Mouse (Mus musculus) neural tube, embryonic 12.5 days (tissue): ENCODE measurements around the gene Gtf2ird1. TPM values are rescaled to one million over a fixed set of nuclear protein-coding genes. Genes with fewer than 3 reads are reported as not detected.
"Not testable (repeated sequence)": the region's sequence is repeated elsewhere in the genome, so short reads cannot be mapped to it uniquely, and the experiment has no call there.

Experiments
- ATAC-seq: fragments of 200-750 bp; cut with Nextera tagmentation; 2 replicates; pipeline ENCODE4 v1.8.0; 2017; ENCODE audit warnings: low read depth, mild to moderate bottlenecking, moderate TSS enrichment, moderate library complexity; ENCODE audit not compliant: low FRiP score
- H3K27ac ChIP-seq: fragments of 300-500 bp; sonication (generic); 2 replicates; pipeline ENCODE4 v1.5.1; 2016
- H3K27me3 ChIP-seq: fragments of 300-500 bp; sonication (generic); replicated peaks from 2 replicates; pipeline ENCODE4 v1.6.1; 2016; ENCODE audit warnings: mild to moderate bottlenecking
- H3K36me3 ChIP-seq: fragments of 300-500 bp; sonication (generic); 2 replicates; pipeline ENCODE4 v1.6.1; 2016; ENCODE audit warnings: mild to moderate bottlenecking
- H3K4me1 ChIP-seq: fragments of 300-500 bp; sonication (generic); 2 replicates; pipeline ENCODE4 v1.6.1; 2016
- H3K4me2 ChIP-seq: fragments of 300-500 bp; sonication (generic); replicated peaks from 2 replicates; pipeline ENCODE4 v1.6.1; 2016; ENCODE audit warnings: mild to moderate bottlenecking
- H3K4me3 ChIP-seq: fragments of 300-500 bp; sonication (generic); 2 replicates; pipeline ENCODE4 v1.5.1; 2016
- H3K9ac ChIP-seq: fragments of 300-500 bp; sonication (generic); 2 replicates; pipeline ENCODE4 v1.6.1; 2016; ENCODE audit warnings: mild to moderate bottlenecking
- H3K9me3 ChIP-seq: fragments of 300-500 bp; sonication (generic); 2 replicates; pipeline ENCODE4 v1.6.1; 2016; ENCODE audit warnings: mild to moderate bottlenecking
- WGBS: fragments of 180-500 bp; shearing (Covaris S2); methylation state at CpG from one replicate; pipeline ENCODE4 v1.1.7; 2016; 5-methylcytosine and 5-hydroxymethylcytosine counted together
- polyA plus RNA-seq: library from polyadenylated mRNA; unstranded; fragments of >200 nt; fragmentation: Nextera tagmentation; extraction: Ambion mirVana; gene quantifications from 2 replicates; pipeline ENCODE4 v1.2.1, GENCODE M21; 2016

The Gtf2ird1 gene
- polyA plus RNA-seq, 1 experiment from 2014 or later, result 84.6 TPM

DNA sequence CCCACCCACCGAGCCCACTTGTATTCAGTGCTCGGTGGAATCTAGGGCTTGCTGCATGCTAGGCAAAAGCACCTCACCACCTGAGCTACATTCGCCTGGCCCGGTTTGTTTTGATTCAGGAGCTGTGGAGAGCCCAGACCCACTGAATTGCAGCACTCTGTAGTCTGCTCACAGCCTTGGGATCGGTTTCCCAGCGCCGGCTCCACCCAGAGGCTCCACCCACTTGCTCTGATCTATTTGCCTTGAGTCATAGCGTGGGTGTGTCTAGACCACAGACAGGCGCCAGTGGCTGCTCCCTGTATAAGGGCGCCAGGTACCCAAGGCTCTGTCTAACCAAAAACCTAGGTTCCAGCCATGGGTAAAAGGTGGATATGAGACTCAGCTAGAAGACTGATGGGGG lies 105.9 kb downstream of the Gtf2ird1 start:
- no peaks in the 10 kb centered on the region for H3K9me3 ChIP-seq
- no peaks in the 10 kb centered on the region for H3K4me1 ChIP-seq
- H3K4me3 ChIP-seq, result no peak overlapping the region
- peak overlapping the region; percentile 32; the same call in 1 of the 2 replicates for H3K4me2 ChIP-seq
- WGBS, result 20% methylated on average over 10 of the region's 10 CpGs
- no peaks in the 10 kb centered on the region for H3K27me3 ChIP-seq
- no peak overlapping the region for H3K9ac ChIP-seq
- H3K27ac ChIP-seq, result no peak overlapping the region
- 0 out of 2 replicates have a peak, but pooled peaks have one; percentile 21 for ATAC-seq
- no peaks in the 10 kb centered on the region for H3K36me3 ChIP-seq

GRCm38 (mm10) chr5:134347066-134347465 lies 109.5 kb downstream of the Gtf2ird1 start:
- H3K9me3 ChIP-seq, result no peaks in the 10 kb centered on the region
- no peak for ATAC-seq
- no peak overlapping the region for H3K27ac ChIP-seq
- no peak overlapping the region for H3K4me2 ChIP-seq
- H3K27me3 ChIP-seq, result no peaks in the 10 kb centered on the region
- 79% methylated on average over 2 of the region's 2 CpGs for WGBS
- no peaks in the 10 kb centered on the region for H3K36me3 ChIP-seq
- no peak overlapping the region for H3K4me3 ChIP-seq
- no peaks in the 10 kb centered on the region for H3K4me1 ChIP-seq
- H3K9ac ChIP-seq, result no peak overlapping the region

DNA sequence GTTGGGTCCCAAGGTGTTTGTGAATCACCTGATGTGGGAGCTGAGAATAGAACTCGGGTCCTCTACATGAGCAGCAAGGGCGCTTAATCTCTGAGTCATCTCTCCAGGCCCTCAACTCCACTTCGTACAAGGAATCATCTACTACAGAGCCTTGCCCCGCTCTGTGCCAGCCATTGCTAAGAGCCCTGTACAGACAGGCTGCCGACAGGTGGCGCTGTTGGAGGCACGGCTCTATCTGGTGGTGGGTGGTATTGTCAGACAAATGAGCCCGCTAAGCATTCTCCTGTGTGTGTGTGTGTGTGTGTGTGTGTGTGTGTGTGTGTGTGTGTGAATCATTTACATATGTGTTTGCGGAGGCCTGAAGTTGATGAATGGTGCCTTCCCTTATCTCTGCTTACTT lies 111.1 kb downstream of the Gtf2ird1 start:
- no peak overlapping the region for H3K9ac ChIP-seq
- H3K36me3 ChIP-seq, result no peaks in the 10 kb centered on the region
- 83% methylated on average over 9 of the region's 9 CpGs for WGBS
- H3K27me3 ChIP-seq, result no peaks in the 10 kb centered on the region
- H3K9me3 ChIP-seq, result no peaks in the 10 kb centered on the region
- no peak overlapping the region for H3K4me3 ChIP-seq
- H3K4me1 ChIP-seq, result no peaks in the 10 kb centered on the region
- H3K27ac ChIP-seq, result no peak overlapping the region
- ATAC-seq, result no peak
- H3K4me2 ChIP-seq, result no peak overlapping the region

DNA sequence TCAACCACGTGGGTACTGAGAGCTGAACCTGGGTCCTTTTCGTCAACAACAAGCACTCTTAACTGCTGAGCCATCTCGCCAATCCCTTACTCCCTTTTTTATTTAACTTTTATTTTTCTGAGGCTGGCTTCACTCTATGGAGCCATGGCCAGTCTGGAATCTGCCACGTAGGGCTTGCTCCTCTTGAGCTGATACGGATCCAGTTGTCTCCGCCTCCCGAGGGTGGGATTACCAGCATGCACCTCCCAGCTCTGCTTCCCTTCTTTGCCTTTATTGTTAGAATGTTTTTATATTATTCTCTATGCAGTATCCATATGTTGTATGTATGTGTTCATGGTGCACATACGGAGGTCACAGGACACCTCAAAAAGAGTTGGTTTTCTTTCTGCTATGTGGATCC lies 112.4 kb downstream of the Gtf2ird1 start:
- 87% methylated on average over 8 of the region's 8 CpGs for WGBS
- no peaks in the 10 kb centered on the region for H3K27me3 ChIP-seq

DNA sequence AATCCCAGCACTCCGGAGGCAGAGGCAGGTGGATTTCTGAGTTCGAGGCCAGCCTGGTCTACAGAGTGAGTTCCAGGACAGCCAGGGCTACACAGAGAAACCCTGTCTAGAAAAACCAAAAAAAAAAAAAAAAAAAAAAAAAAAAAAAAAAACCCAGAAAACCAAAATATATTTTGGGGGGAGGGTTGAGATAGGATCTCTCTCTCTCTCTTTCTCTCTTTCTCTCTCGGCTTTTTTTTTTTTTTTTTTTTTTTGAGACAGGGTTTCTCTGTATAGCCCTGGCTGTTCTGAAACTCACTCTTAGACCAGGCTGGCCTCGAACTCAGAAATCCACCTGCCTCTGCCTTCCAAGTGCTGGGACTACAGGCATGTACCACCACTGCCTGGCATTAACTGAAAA lies 113.0 kb downstream of the Gtf2ird1 start:
- not testable (repeated sequence) for H3K4me1 ChIP-seq, H3K9me3 ChIP-seq, H3K4me3 ChIP-seq, H3K27ac ChIP-seq, H3K27me3 ChIP-seq, H3K4me2 ChIP-seq, H3K9ac ChIP-seq, ATAC-seq, H3K36me3 ChIP-seq
- 87% methylated on average over 4 of the region's 4 CpGs for WGBS

More for the DNA sequence above, 112.4 kb downstream of the Gtf2ird1 start:
- no peaks in the 10 kb centered on the region for H3K36me3 ChIP-seq
- no peak overlapping the region for H3K4me3 ChIP-seq
- ATAC-seq, result no peak
- no peaks in the 10 kb centered on the region for H3K9me3 ChIP-seq
- no peak overlapping the region for H3K27ac ChIP-seq
- H3K4me1 ChIP-seq, result no peaks in the 10 kb centered on the region
- H3K9ac ChIP-seq, result no peak overlapping the region
- no peak overlapping the region for H3K4me2 ChIP-seq

- Histone ChIP-seq H3K9me3 (no peaks in the 10 kb centered on the region), H3K4me1 (no peaks in the 10 kb centered on the region), H3K36me3 (no peaks in the 10 kb centered on the region), H3K27me3 (no peaks in the 10 kb centered on the region), H3K27ac (no peak overlapping the region), H3K9ac (no peak overlapping the region), H3K4me2 (no peak overlapping the region), H3K4me3 (no peak overlapping the region)
- WGBS, result 85% methylated on average over 18 of the region's 18 CpGs
- ATAC-seq, result no peak
Observed at GRCm38 (mm10) chr5:134342503-134343205, 113.9 kb downstream of the Gtf2ird1 start.

GRCm38 (mm10) chr5:134341721-134342120 lies 114.8 kb downstream of the Gtf2ird1 start:
- Histone ChIP-seq H3K4me3 (no peak overlapping the region), H3K9me3 (no peaks in the 10 kb centered on the region), H3K36me3 (no peaks in the 10 kb centered on the region), H3K9ac (no peak overlapping the region), H3K27me3 (no peaks in the 10 kb centered on the region), H3K27ac (no peak overlapping the region), H3K4me2 (no peak overlapping the region), H3K4me1 (no peaks in the 10 kb centered on the region)
- no peak for ATAC-seq
- WGBS, result 91% methylated on average over 5 of the region's 5 CpGs

DNA sequence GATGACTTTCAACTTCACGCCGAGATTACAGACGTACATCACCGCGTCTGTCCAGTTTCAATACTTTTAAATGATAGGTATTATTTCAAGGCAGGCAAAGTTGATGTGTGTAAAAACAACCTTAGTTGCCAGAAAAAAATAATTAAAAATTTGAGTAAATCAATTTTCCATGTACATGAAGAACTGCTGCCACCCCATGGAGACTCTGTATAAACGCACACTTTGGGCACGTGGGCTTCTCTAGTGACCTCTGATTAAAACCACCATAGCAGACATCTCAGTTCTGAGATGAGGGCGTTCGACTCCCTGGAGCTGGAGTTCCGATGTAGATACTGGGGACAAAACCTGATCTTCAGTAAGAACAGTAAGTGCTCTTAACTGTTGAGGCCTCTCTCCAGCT lies 115.2 kb downstream of the Gtf2ird1 start:
- no peak overlapping the region for H3K4me2 ChIP-seq
- H3K36me3 ChIP-seq, result no peaks in the 10 kb centered on the region
- no peak for ATAC-seq
- no peak overlapping the region for H3K27ac ChIP-seq
- H3K9me3 ChIP-seq, result no peaks in the 10 kb centered on the region
- H3K4me1 ChIP-seq, result no peaks in the 10 kb centered on the region
- WGBS, result 75% methylated on average over 10 of the region's 10 CpGs
- H3K9ac ChIP-seq, result no peak overlapping the region
- no peaks in the 10 kb centered on the region for H3K27me3 ChIP-seq
- H3K4me3 ChIP-seq, result no peak overlapping the region

GRCm38 (mm10) chr5:134340101-134340522 lies 116.4 kb downstream of the Gtf2ird1 start:
- no peaks in the 10 kb centered on the region for H3K27me3 ChIP-seq
- H3K36me3 ChIP-seq, result no peaks in the 10 kb centered on the region
- no peaks in the 10 kb centered on the region for H3K9me3 ChIP-seq
- no peaks in the 10 kb centered on the region for H3K4me1 ChIP-seq
- H3K27ac ChIP-seq, result no peak overlapping the region
- no peak overlapping the region for H3K4me2 ChIP-seq
- no peak overlapping the region for H3K4me3 ChIP-seq
- no peak for ATAC-seq
- WGBS, result 19% methylated on average over 6 of the region's 6 CpGs
- H3K9ac ChIP-seq, result no peak overlapping the region

DNA sequence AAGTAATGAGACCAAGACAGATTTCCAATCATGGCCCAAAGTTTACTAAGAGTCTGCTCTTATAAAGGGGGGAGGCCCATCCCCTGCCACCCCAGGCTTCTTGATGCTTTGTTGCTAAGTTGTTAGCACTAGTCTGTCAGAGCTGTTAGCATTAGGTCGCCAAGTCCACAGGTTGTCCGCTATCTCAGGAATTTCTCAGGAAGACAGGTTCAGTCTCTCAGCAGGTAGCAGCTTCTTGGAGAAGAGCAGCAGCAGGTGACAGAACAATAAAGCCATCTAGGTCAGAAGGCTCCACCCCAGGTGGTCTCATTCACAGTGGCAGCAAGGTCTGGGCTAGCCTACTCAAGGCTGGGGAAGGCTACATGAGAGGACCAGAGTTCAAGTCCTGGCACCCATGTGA lies 119.5 kb downstream of the Gtf2ird1 start:
- not testable (repeated sequence) for H3K9me3 ChIP-seq, ATAC-seq, H3K36me3 ChIP-seq, H3K27ac ChIP-seq, H3K9ac ChIP-seq, H3K27me3 ChIP-seq, H3K4me1 ChIP-seq, H3K4me2 ChIP-seq, H3K4me3 ChIP-seq
- WGBS, result 63% methylated on average over 2 of the region's 2 CpGs

DNA sequence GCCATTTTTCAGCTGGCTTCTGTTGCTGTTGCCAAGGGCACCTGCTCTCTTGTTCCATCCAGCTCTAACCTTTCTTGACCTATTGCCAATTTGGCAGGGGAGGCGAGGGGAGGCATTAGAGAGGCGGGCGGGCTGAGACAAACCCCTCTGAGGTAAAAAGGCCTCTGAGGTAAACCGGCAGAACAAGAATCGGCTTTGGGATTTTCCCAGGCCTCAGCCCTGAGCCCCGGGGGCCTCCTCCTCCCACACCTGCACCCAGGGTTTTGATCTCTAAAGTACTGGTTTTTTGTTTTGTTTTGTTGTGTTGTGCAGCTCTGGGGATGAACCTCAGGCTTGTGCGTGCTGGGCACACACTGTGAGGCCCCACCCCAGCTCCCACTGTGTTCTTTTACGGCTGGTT lies 123.8 kb downstream of the Gtf2ird1 start:
- no peak overlapping the region for H3K27ac ChIP-seq
- no peak overlapping the region for H3K4me3 ChIP-seq
- peaks cover 4% of the 10 kb centered on the region; the same call in 1 of the 2 replicates for H3K4me1 ChIP-seq
- 47% methylated on average over 8 of the region's 8 CpGs for WGBS
- H3K36me3 ChIP-seq, result no peaks in the 10 kb centered on the region
- H3K27me3 ChIP-seq, result no peaks in the 10 kb centered on the region
- H3K4me2 ChIP-seq, result no peak overlapping the region
- no peak overlapping the region for H3K9ac ChIP-seq
- ATAC-seq, result no peak
- H3K9me3 ChIP-seq, result no peaks in the 10 kb centered on the region

DNA sequence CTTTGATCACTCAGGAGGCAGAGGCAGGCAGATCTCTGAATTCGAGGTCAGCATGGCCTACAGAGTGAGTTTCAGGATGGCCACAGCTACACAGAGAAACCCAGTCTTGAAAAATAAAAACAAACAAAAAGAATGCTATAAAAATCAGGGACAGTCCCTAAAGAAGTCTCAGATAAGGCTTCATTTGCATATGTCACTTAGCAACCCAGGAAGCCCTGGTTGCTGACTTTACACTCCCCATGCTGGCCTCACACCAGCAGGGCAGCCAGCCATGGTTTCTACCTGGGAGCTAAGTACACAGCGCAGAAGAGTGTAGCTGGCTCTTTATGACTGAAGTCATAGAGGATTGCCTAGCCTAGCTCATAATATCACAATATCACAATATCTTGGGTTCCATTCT lies 126.4 kb downstream of the Gtf2ird1 start:
- Histone ChIP-seq H3K9me3 (no peaks in the 10 kb centered on the region), H3K4me3 (no peak overlapping the region), H3K4me2 (no peak overlapping the region), H3K27ac (no peak overlapping the region), H3K36me3 (no peaks in the 10 kb centered on the region), H3K27me3 (no peaks in the 10 kb centered on the region), H3K9ac (no peak overlapping the region), H3K4me1 (peaks cover 4% of the 10 kb centered on the region; the same call in 1 of the 2 replicates)
- 88% methylated on average over 2 of the region's 2 CpGs for WGBS
- ATAC-seq, result no peak

GRCm38 (mm10) chr5:134329311-134329710 lies 127.2 kb downstream of the Gtf2ird1 start:
- H3K9me3 ChIP-seq, result no peaks in the 10 kb centered on the region
- H3K4me3 ChIP-seq, result no peak overlapping the region
- WGBS, result 19% methylated on average over 4 of the region's 4 CpGs
- no peak overlapping the region for H3K4me2 ChIP-seq
- no peak overlapping the region for H3K27ac ChIP-seq
- H3K36me3 ChIP-seq, result no peaks in the 10 kb centered on the region
- ATAC-seq, result no peak
- peaks cover 4% of the 10 kb centered on the region; the same call in 1 of the 2 replicates for H3K4me1 ChIP-seq
- H3K27me3 ChIP-seq, result no peaks in the 10 kb centered on the region
- H3K9ac ChIP-seq, result no peak overlapping the region
